Mouse (Mus musculus) embryonic stem cell, embryonic (primary cell): ENCODE results near the gene Taf1b.
"Not testable (repeated sequence)": the region's sequence is repeated elsewhere in the genome, so short reads cannot be mapped to it uniquely, and the experiment has no call there.

Source experiments
- CTCF ChIA-PET, 4 experiments: fragments of 300-600 bp in 2 of 4; fragments of 350-600 bp in 2 of 4; sonication (Branson Sonifier 250); formaldehyde crosslinking; loops; one replicate each; lab custom pipeline; 2022; ENCODE audit warnings: inconsistent platforms in 2 of 4; lab: Charles Lee
- POLR2A ChIA-PET, 4 experiments: fragments of 300-600 bp in 2 of 4; fragments of 350-600 bp in 2 of 4; sonication (Branson Sonifier 250); formaldehyde crosslinking; loops; one replicate each; lab custom pipeline; 2022; ENCODE audit warnings: antibody characterized with exemption in 4 of 4, inconsistent platforms in 1 of 4; lab: Charles Lee

Taf1b gene

GRCm38 (mm10) chr12:24498150-24498840 lies at the start of gene Taf1b:
Gene Taf1b (plus strand): TSS chr12:24498359.
- ChIA-PET CTCF (interaction anchor here in 2 of 4 experiments (0.6 to 1.4 kb wide), 4 partner anchors 39 to 107 kb away, joined by 3 to 5 read pairs (median 3); no protein-coding TSS in a partner anchor), POLR2A (interaction anchor here in 2 of 4 experiments (0.6 to 1.2 kb wide), 7 partner anchors 9 to 542 kb away, joined by 3 to 6 read pairs (median 3); partner anchors contain the start of gene Grhl1 (in 2 of the 2))

GRCm38 (mm10) chr12:24460406-24460805 lies 37.8 kb upstream of the Taf1b start:
- CTCF ChIA-PET: interaction anchor here in 2 of 4 experiments (0.7 to 1.8 kb wide), 3 partner anchors 11 to 408 kb away, joined by 3 to 5 read pairs (median 3); no protein-coding TSS in a partner anchor
- POLR2A ChIA-PET: interaction anchor here in 1 of 4 experiments (1.4 kb wide), 1 partner anchor 224 kb away, joined by 3 read pairs; no protein-coding TSS in a partner anchor

GRCm38 (mm10) chr12:24462121-24462520 lies 36.0 kb upstream of the Taf1b start:
- POLR2A ChIA-PET: not testable (repeated sequence)
- CTCF ChIA-PET: interaction anchor here in 3 of 4 experiments (0.9 to 1.8 kb wide), 3 partner anchors 9 to 139 kb away, joined by 3 to 5 read pairs (median 4); no protein-coding TSS in a partner anchor

GRCm38 (mm10) chr12:24463490-24463889 lies 34.7 kb upstream of the Taf1b start:
- POLR2A ChIA-PET: not testable (repeated sequence)

GRCm38 (mm10) chr12:24468966-24469365 lies 29.2 kb upstream of the Taf1b start:
- ChIA-PET POLR2A (interaction anchor here in 1 of 4 experiments (1.4 kb wide), 1 partner anchor 29 kb away, joined by 3 read pairs; the partner anchor contains the start of gene Taf1b), CTCF (interaction anchor here (0.5 to 5.2 kb wide), 9 partner anchors 14 to 238 kb away, joined by 3 to 98 read pairs (median 9); no protein-coding TSS in a partner anchor)

More at GRCm38 (mm10) chr12:24463490-24463889, 34.7 kb upstream of the Taf1b start:
- CTCF ChIA-PET: interaction anchor here in 2 of 4 experiments (1.0 to 1.3 kb wide), 4 partner anchors 137 to 233 kb away, joined by 3 to 5 read pairs (median 4); no protein-coding TSS in a partner anchor

- POLR2A ChIA-PET: interaction anchor here in 3 of 4 experiments (0.9 to 1.4 kb wide), 6 partner anchors 130 to 235 kb away, joined by 3 to 11 read pairs (median 3); no protein-coding TSS in a partner anchor
- CTCF ChIA-PET: interaction anchor here (0.6 to 5.2 kb wide), 38 partner anchors 9 to 504 kb away, joined by 3 to 98 read pairs (median 4); partner anchors contain the start of genes Cys1 (in 1 of the 4), Grhl1 (in 1 of the 4), Kidins220 (in 1 of the 4) and Rrm2 (in 1 of the 4)
These were observed 27.2 kb upstream of the Taf1b start for GRCm38 (mm10) chr12:24470943-24471342.

GRCm38 (mm10) chr12:24473221-24473620 lies 24.9 kb upstream of the Taf1b start:
- CTCF ChIA-PET: interaction anchor here in 2 of 4 experiments (0.6 to 0.7 kb wide), 2 partner anchors 245 to 262 kb away, joined by 3 read pairs; no protein-coding TSS in a partner anchor
- POLR2A ChIA-PET: no interaction called here

- POLR2A ChIA-PET: no interaction called here
- CTCF ChIA-PET: interaction anchor here in 1 of 4 experiments (1.2 to 1.4 kb wide), 2 partner anchors 87 to 118 kb away, joined by 3 read pairs; partner anchors contain the start of gene Grhl1
These were observed 13.2 kb upstream of the Taf1b start for GRCm38 (mm10) chr12:24484930-24485329.

GRCm38 (mm10) chr12:24486882-24487281 lies 11.3 kb upstream of the Taf1b start:
- POLR2A ChIA-PET: no interaction called here
- CTCF ChIA-PET: interaction anchor here in 1 of 4 experiments (0.5 kb wide), 1 partner anchor 54 kb away, joined by 3 read pairs; no protein-coding TSS in a partner anchor

GRCm38 (mm10) chr12:24492507-24492906 lies 5.7 kb upstream of the Taf1b start:
- CTCF ChIA-PET: interaction anchor here in 2 of 4 experiments (1.0 to 1.2 kb wide), 2 partner anchors 110 to 111 kb away, joined by 3 to 4 read pairs; no protein-coding TSS in a partner anchor
- POLR2A ChIA-PET: not testable (repeated sequence)

- POLR2A ChIA-PET: no interaction called here
- CTCF ChIA-PET: interaction anchor here in 1 of 4 experiments (1.2 kb wide), 1 partner anchor 110 kb away, joined by 4 read pairs; no protein-coding TSS in a partner anchor
These were observed 5.1 kb upstream of the Taf1b start for GRCm38 (mm10) chr12:24493011-24493410.

GRCm38 (mm10) chr12:24493412-24493811 lies 4.7 kb upstream of the Taf1b start:
- CTCF ChIA-PET: interaction anchor here in 2 of 4 experiments (0.7 to 1.2 kb wide), 2 partner anchors 107 to 110 kb away, joined by 3 to 4 read pairs; no protein-coding TSS in a partner anchor
- POLR2A ChIA-PET: interaction anchor here in 1 of 4 experiments (1.1 kb wide), 1 partner anchor 158 kb away, joined by 3 read pairs; the partner anchor contains the start of gene Klf11

- POLR2A ChIA-PET: interaction anchor here in 2 of 4 experiments (1.2 to 1.5 kb wide), 2 partner anchors 77 to 157 kb away, joined by 3 to 5 read pairs; partner anchors contain the start of gene Grhl1 (in 1 of the 2)
- CTCF ChIA-PET: not testable (repeated sequence)
These were observed 3.4 kb upstream of the Taf1b start for GRCm38 (mm10) chr12:24494791-24495190.

- ChIA-PET POLR2A (interaction anchor here in 1 of 4 experiments (1.1 to 1.2 kb wide), 3 partner anchors 10 to 73 kb away, joined by 3 to 6 read pairs (median 5); partner anchors contain the start of gene Grhl1), CTCF (interaction anchor here in 1 of 4 experiments (1.4 kb wide), 1 partner anchor 102 kb away, joined by 5 read pairs; no protein-coding TSS in a partner anchor)
These were observed 804 bp downstream of the Taf1b start for GRCm38 (mm10) chr12:24498841-24499485.

GRCm38 (mm10) chr12:24517118-24517517 lies 19.0 kb downstream of the Taf1b start:
- CTCF ChIA-PET: interaction anchor here in 2 of 4 experiments (1.0 to 1.2 kb wide), 3 partner anchors 46 to 83 kb away, joined by 3 to 4 read pairs (median 3); no protein-coding TSS in a partner anchor
- POLR2A ChIA-PET: interaction anchor here in 1 of 4 experiments (0.7 to 1.1 kb wide), 2 partner anchors 55 to 191 kb away, joined by 3 read pairs; partner anchors contain the start of genes Grhl1 and Rrm2

- ChIA-PET CTCF (no interaction called here), POLR2A (no interaction called here)
These were observed 22.9 kb downstream of the Taf1b start for GRCm38 (mm10) chr12:24521076-24521475.

- CTCF ChIA-PET, POLR2A ChIA-PET: not testable (repeated sequence)
These were observed 26.9 kb downstream of the Taf1b start for GRCm38 (mm10) chr12:24525065-24525464.

GRCm38 (mm10) chr12:24536390-24536789 lies 38.2 kb downstream of the Taf1b start:
- CTCF ChIA-PET: no interaction called here
- POLR2A ChIA-PET: interaction anchor here in 2 of 4 experiments (0.5 to 0.9 kb wide), 2 partner anchors 34 to 93 kb away, joined by 3 read pairs; no protein-coding TSS in a partner anchor
